Mouse (Mus musculus) bone marrow, adult 2 months (tissue): Measurements from ENCODE around the gene Cnksr3.

Experiments used
- CTCF ChIP-seq: fragments of 200-500 bp; IDR thresholded peaks from 2 replicates; pipeline ENCODE4 v1.5.1; 2011; ENCODE audit warnings: low read length, control low read depth; ENCODE audit not compliant: control insufficient read depth, insufficient read depth
- POLR2A ChIP-seq: fragments of 200-500 bp; IDR thresholded peaks from 2 replicates; pipeline ENCODE4 v1.6.1; 2011; ENCODE audit warnings: low read depth, mild to moderate bottlenecking, control low read depth, low read length, borderline replicate concordance; ENCODE audit not compliant: control insufficient read depth

- TF ChIP-seq CTCF (no peak), POLR2A (no peak)
These were observed 142.9 kb downstream of the Cnksr3 start for GRCm38 (mm10) chr10:7069090-7069489.
